Comparison of ENCODE assay signal across 8 mouse cellular contexts in genomic region chr12:75818453-75819434, GRCm38 (mm10). TPM values are rescaled to one million over a fixed set of nuclear protein-coding genes. Genes with fewer than 3 reads are reported as not detected.
DNase-seq lines count a peak whose midpoint lies in the region; ATAC-seq and TF ChIP-seq lines count a peak whose summit lies in the region.

No protein-coding gene starts in this region.

- no peaks in the 10 kb centered on the region for H3K36me3 ChIP-seq in hindbrain, postnatal 0 days (ENCODE audit: insufficient read depth, low read length)

- peak; percentile 46 for TF ChIP-seq CTCF in hindbrain, postnatal 0 days (IDR thresholded peaks at IDR 0.05; ENCODE audit: low read depth)

- peak overlapping the region; percentile 93 for H3K4me3 ChIP-seq in hindbrain, postnatal 0 days (ENCODE audit: low read length)

- H3K27me3 ChIP-seq in hindbrain, postnatal 0 days (ENCODE audit: insufficient read depth, low read length), result no peaks in the 10 kb centered on the region

- H3K9ac ChIP-seq in hindbrain, postnatal 0 days (replicated peaks; ENCODE audit: low read length), result peak overlapping the region; percentile 68

- ATAC-seq in hindbrain, postnatal 0 days, result peak; percentile 85
- ATAC-seq in megakaryocyte progenitor cell, adult 5-6 weeks (replicated peaks; ENCODE audit: poor library complexity), result peak; percentile 35

- H3K9me3 ChIP-seq in hindbrain, postnatal 0 days (ENCODE audit: low read length), result no peaks in the 10 kb centered on the region

- H3K27ac ChIP-seq in hindbrain, postnatal 0 days, result peak overlapping the region; percentile 64

- WGBS in hindbrain, postnatal 0 days, result under 1% methylated on average over 91 of the region's 93 CpGs

- peak overlapping the region; percentile 95 for H3K4me2 ChIP-seq in hindbrain, postnatal 0 days (ENCODE audit: low read depth, low read length)

- peak; percentile 72 to 73 for DNase-seq in adrenal gland, adult 18-20 months (ENCODE audit: low spot score in 2 of 2)
- peak; percentile 25 to 47 for DNase-seq in cerebellum, postnatal 4 days (ENCODE audit: low spot score in 2 of 2)
- DNase-seq in gastrocnemius, postnatal 14 days, result peak; percentile 55
- DNase-seq in hindbrain, postnatal 0 days (ENCODE audit: low spot score), result peak; percentile 68
- DNase-seq in left cerebral cortex, postnatal 36 days (ENCODE audit: low spot score in 2 of 2), result peak; percentile 28 to 40
- peak; percentile 41 for DNase-seq in right cerebral cortex, postnatal 25 days
- no peak for DNase-seq in c-Kit-positive CD71-positive TER-119-positive erythroid progenitor cells, embryonic 14.5 days (ENCODE audit: low spot score)

- no peaks in the 10 kb centered on the region for H3K4me1 ChIP-seq in hindbrain, postnatal 0 days (ENCODE audit: insufficient read depth, low read length)

- intact Hi-C loops in gastrocnemius, postnatal 14 days (cut with DNase I; ENCODE audit: low total_unique reads), result no loop called here
- intact Hi-C loops in left cerebral cortex, postnatal 36 days (cut with DNase I), result loop anchor here (5.0 kb wide), 1 partner anchor 74 kb away; no protein-coding TSS in a partner anchor

RNA-seq across cellular contexts. Expression of gene Syne2, which starts 0.8 kb away (rescaled TPM):
- 10 to 100 TPM; 33.2 to 39.7 TPM for total RNA-seq in adrenal gland, adult 18-20 months (2021)
- total RNA-seq in gastrocnemius, postnatal 14 days (2021), result 10 to 100 TPM; 18.3 to 20.9 TPM
- total RNA-seq in hindbrain, postnatal 0 days (2014; rRNA removed), result 39.3 and 57.2 TPM in 2 replicates
- 26.1 and 28.8 TPM in 2 replicates for polyA plus RNA-seq in hindbrain, postnatal 0 days (2015; fragmentation: Nextera tagmentation; extraction: Ambion mirVana)
- 10 to 100 TPM; 21.3 to 23.5 TPM for total RNA-seq in left cerebral cortex, postnatal 36 days (2021)
- 4.3 and 5.1 TPM in 2 replicates for total RNA-seq in megakaryocyte progenitor cell, adult 5-6 weeks (2015)
- total RNA-seq in megakaryocyte progenitor cell, adult 5-6 weeks (2017), result 6.8 TPM in 2 replicates
